Mouse (Mus musculus) limb, embryonic 15.5 days (tissue): Measurements from ENCODE around the gene Helz2. TPM values are rescaled to one million over a fixed set of nuclear protein-coding genes. Genes with fewer than 3 reads are reported as not detected.
"Not testable (repeated sequence)": the region's sequence is repeated elsewhere in the genome, so short reads cannot be mapped to it uniquely, and the experiment has no call there.

Source experiments
- ATAC-seq: fragments of 200-750 bp; cut with Nextera tagmentation; 2 replicates; pipeline ENCODE4 v1.8.0; 2017; ENCODE audit warnings: low read depth, moderate TSS enrichment; ENCODE audit not compliant: insufficient number of reproducible peaks, low FRiP score, low TSS enrichment
- H3K27ac ChIP-seq: fragments of 300-500 bp; sonication (generic); 2 replicates; pipeline ENCODE4 v1.5.1; 2015; ENCODE audit warnings: moderate library complexity, mild to moderate bottlenecking, inconsistent platforms
- H3K27me3 ChIP-seq: fragments of 300-500 bp; sonication (generic); 2 replicates; pipeline ENCODE4 v1.6.1; 2015; ENCODE audit warnings: inconsistent platforms
- H3K36me3 ChIP-seq: fragments of 300-500 bp; sonication (generic); 2 replicates; pipeline ENCODE4 v1.6.1; 2015; ENCODE audit warnings: inconsistent platforms
- H3K4me1 ChIP-seq: fragments of 300-500 bp; sonication (generic); 2 replicates; pipeline ENCODE4 v1.6.1; 2015; ENCODE audit warnings: inconsistent platforms
- H3K4me2 ChIP-seq: fragments of 300-500 bp; sonication (generic); 2 replicates; pipeline ENCODE4 v1.6.1; 2015; ENCODE audit warnings: mild to moderate bottlenecking, inconsistent platforms
- H3K4me3 ChIP-seq: fragments of 300-500 bp; sonication (generic); 2 replicates; pipeline ENCODE4 v1.5.1; 2015; ENCODE audit warnings: mild to moderate bottlenecking, inconsistent platforms
- H3K9ac ChIP-seq: fragments of 300-500 bp; sonication (generic); 2 replicates; pipeline ENCODE4 v1.6.1; 2015; ENCODE audit warnings: inconsistent platforms
- H3K9me3 ChIP-seq: fragments of 300-500 bp; sonication (generic); 2 replicates; pipeline ENCODE4 v1.6.1; 2016; ENCODE audit warnings: inconsistent platforms
- WGBS: fragments of 180-500 bp; shearing (Covaris S2); methylation state at CpG from one replicate; pipeline ENCODE4 v1.1.7; 2015; 5-methylcytosine and 5-hydroxymethylcytosine counted together
- polyA plus RNA-seq: library from polyadenylated mRNA; unstranded; fragments of >200 nt; fragmentation: Nextera tagmentation; extraction: Ambion mirVana; gene quantifications from 2 replicates; pipeline ENCODE4 v1.2.1, GENCODE M21; 2015

Gene Helz2
- polyA plus RNA-seq, result 1.3 and 1.4 TPM in 2 replicates

- H3K4me2 ChIP-seq, result peak within 1 kb of the TSS; percentile 59
- H3K27ac ChIP-seq, result no peak within 1 kb of the TSS
- peaks cover 6% of the 10 kb centered on the region for H3K36me3 ChIP-seq
- peak within 1 kb of the TSS; percentile 38; the same call in 1 of the 2 replicates for H3K9ac ChIP-seq
- H3K4me3 ChIP-seq, result peak within 1 kb of the TSS; percentile 51
- peaks cover 18% of the 10 kb centered on the region for H3K4me1 ChIP-seq
- no peaks in the 10 kb centered on the region for H3K9me3 ChIP-seq
- 6% methylated on average over 16 of the region's 16 CpGs for WGBS
- no peak for ATAC-seq
- H3K27me3 ChIP-seq, result no peaks in the 10 kb centered on the region
Observed at GRCm38 (mm10) chr2:181241602-181242313, at the start of gene Helz2. Gene Helz2 (minus strand): TSS chr2:181242027.

GRCm38 (mm10) chr2:181290937-181291336 is 49.1 kb upstream of the Helz2 start:
- 61% methylated on average over 1 of the region's 1 CpGs for WGBS

GRCm38 (mm10) chr2:181288691-181289090 is 46.9 kb upstream of the Helz2 start:
- 75% methylated on average over 3 of the region's 3 CpGs for WGBS
- H3K4me3 ChIP-seq, result peak overlapping the region; percentile 58
- no peaks in the 10 kb centered on the region for H3K27me3 ChIP-seq
- peak overlapping the region; percentile 96 for H3K27ac ChIP-seq
- no peaks in the 10 kb centered on the region for H3K9me3 ChIP-seq
- ATAC-seq, result no peak
- peak overlapping the region; percentile 50 for H3K4me2 ChIP-seq
- H3K9ac ChIP-seq, result 0 out of 2 replicates have a peak overlapping the region, but pooled peaks have one; percentile 31
- H3K36me3 ChIP-seq, result peaks cover 3% of the 10 kb centered on the region
- H3K4me1 ChIP-seq, result peaks cover 13% of the 10 kb centered on the region

More at GRCm38 (mm10) chr2:181290937-181291336, 49.1 kb upstream of the Helz2 start:
- no peak overlapping the region for H3K4me2 ChIP-seq
- no peaks in the 10 kb centered on the region for H3K36me3 ChIP-seq
- no peak for ATAC-seq
- no peak overlapping the region for H3K9ac ChIP-seq
- peaks cover 13% of the 10 kb centered on the region for H3K4me1 ChIP-seq
- no peak overlapping the region for H3K27ac ChIP-seq
- no peaks in the 10 kb centered on the region for H3K9me3 ChIP-seq
- H3K4me3 ChIP-seq, result no peak overlapping the region
- no peaks in the 10 kb centered on the region for H3K27me3 ChIP-seq

DNA sequence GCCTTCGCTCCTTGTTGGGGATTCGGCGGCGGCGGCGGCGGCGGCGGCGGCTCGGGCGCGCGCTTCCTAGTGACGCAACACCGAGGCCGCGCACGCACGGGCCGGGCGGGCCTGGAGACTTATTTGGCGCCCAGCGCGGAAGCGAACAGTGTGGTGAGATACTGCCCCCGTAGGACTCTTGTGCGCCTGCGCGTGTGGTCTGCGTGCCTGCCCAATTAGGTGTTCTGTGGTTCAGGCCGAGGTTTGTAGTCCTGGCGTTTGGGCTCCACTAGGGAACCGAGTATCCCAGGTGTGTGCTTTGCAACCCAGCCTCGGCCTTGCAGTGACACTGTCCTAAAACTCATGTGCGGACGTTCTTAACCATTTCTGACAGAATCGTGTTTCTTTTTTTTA is 46.1 kb upstream of the Helz2 start, which contains the start of gene Gmeb2:
Gene Gmeb2 (minus strand): TSS at position 78 of the 393 bp plus-strand sequence.
- not testable (repeated sequence) for H3K27me3 ChIP-seq, H3K36me3 ChIP-seq, H3K9me3 ChIP-seq
- peak within 1 kb of the TSS; percentile 58 for H3K4me3 ChIP-seq
- peak within 1 kb of the TSS; percentile 85 for H3K9ac ChIP-seq
- peak within 1 kb of the TSS; percentile 96 for H3K27ac ChIP-seq
- H3K4me1 ChIP-seq, result peaks cover 13% of the 10 kb centered on the region
- H3K4me2 ChIP-seq, result peak within 1 kb of the TSS; percentile 52
- WGBS, result 5% methylated on average over 31 of the region's 38 CpGs
- ATAC-seq, result peak; percentile 95

- H3K4me3 ChIP-seq, result peak overlapping the region; percentile 58
- ATAC-seq, result peak; percentile 87
- no peaks in the 10 kb centered on the region for H3K9me3 ChIP-seq
- no peaks in the 10 kb centered on the region for H3K27me3 ChIP-seq
- peak overlapping the region; percentile 96 for H3K27ac ChIP-seq
- peaks cover 13% of the 10 kb centered on the region for H3K4me1 ChIP-seq
- H3K9ac ChIP-seq, result peak overlapping the region; percentile 85
- WGBS, result 1% methylated on average over 18 of the region's 71 CpGs
- peak overlapping the region; percentile 52 for H3K4me2 ChIP-seq
- peaks cover 8% of the 10 kb centered on the region for H3K36me3 ChIP-seq
Observed at GRCm38 (mm10) chr2:181287338-181287957, 45.6 kb upstream of the Helz2 start.

DNA sequence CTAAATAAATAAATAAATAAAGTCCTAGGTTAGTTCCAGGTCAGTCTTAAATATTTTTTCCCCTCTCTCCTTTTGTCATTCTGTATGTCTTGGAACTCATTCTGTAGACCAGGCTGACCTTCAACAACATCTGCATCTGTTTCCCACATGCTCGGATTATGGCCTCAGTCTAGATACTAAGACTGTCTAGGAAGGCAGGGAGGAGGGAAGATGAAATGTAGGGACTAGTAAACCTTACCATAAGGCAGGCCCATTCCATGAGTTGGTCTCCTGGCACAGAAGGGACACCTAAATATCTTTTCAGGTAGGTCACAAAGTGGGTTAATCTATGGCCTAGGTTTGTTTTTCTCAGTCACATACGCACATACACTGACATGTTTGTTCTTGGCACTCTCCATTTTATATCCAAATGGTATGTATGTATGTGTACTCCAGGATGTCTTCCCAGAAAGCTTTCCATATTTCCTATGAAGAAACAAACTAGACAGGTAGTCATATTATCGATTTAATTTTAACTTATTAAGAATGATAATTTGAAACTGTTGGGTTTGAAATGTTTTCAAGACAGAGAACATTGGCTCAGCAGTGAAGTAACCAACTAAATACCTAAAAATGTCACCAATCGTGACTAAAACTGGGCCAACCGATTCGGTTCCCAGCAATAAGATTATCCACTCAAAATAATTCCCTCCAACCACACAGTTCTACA is 45.0 kb upstream of the Helz2 start:
- no peak for ATAC-seq
- WGBS, result 54% methylated on average over 6 of the region's 6 CpGs

GRCm38 (mm10) chr2:181279968-181280367 is 38.1 kb upstream of the Helz2 start:
- Histone ChIP-seq H3K9ac (no peak overlapping the region), H3K27ac (no peak overlapping the region), H3K4me2 (no peak overlapping the region), H3K4me3 (no peak overlapping the region), H3K9me3 (no peaks in the 10 kb centered on the region), H3K4me1 (no peaks in the 10 kb centered on the region), H3K27me3 (no peaks in the 10 kb centered on the region), H3K36me3 (peaks cover 53% of the 10 kb centered on the region)
- ATAC-seq, result no peak
- 68% methylated on average over 1 of the region's 1 CpGs for WGBS

More for the DNA sequence above, 45.0 kb upstream of the Helz2 start:
- H3K4me2 ChIP-seq, result peak overlapping the region; percentile 52
- peaks cover 13% of the 10 kb centered on the region for H3K36me3 ChIP-seq
- no peaks in the 10 kb centered on the region for H3K9me3 ChIP-seq
- H3K9ac ChIP-seq, result peak overlapping the region; percentile 85
- no peaks in the 10 kb centered on the region for H3K27me3 ChIP-seq
- H3K4me1 ChIP-seq, result peaks cover 13% of the 10 kb centered on the region
- peak overlapping the region; percentile 58 for H3K4me3 ChIP-seq
- H3K27ac ChIP-seq, result peak overlapping the region; percentile 96

DNA sequence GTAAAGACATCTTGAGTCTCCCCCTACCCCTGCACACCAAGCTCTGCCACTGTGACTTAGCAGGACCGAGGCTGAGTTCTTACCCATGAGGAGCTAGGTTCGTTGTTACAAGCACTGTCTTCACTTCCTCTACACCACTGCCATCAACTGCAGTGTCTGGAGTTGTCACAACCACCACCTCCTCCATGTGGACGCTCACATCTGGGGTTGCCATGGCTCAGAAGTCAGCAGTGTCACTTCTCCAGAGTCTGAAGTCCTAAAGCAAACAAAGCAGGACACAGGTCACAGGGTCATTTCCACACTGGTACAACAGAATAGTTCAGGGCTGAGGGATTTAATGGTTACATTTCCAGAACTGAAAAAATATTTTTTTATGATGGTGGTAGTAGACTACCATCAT is 36.0 kb upstream of the Helz2 start:
- no peak overlapping the region for H3K4me2 ChIP-seq
- H3K4me3 ChIP-seq, result no peak overlapping the region
- no peaks in the 10 kb centered on the region for H3K4me1 ChIP-seq
- no peak for ATAC-seq
- H3K27me3 ChIP-seq, result no peaks in the 10 kb centered on the region
- WGBS, result 82% methylated on average over 3 of the region's 3 CpGs
- H3K27ac ChIP-seq, result no peak overlapping the region
- H3K36me3 ChIP-seq, result peaks cover 58% of the 10 kb centered on the region
- H3K9ac ChIP-seq, result no peak overlapping the region
- H3K9me3 ChIP-seq, result no peaks in the 10 kb centered on the region

GRCm38 (mm10) chr2:181276766-181277165 is 34.9 kb upstream of the Helz2 start:
- Histone ChIP-seq H3K9ac (no peak overlapping the region), H3K4me3 (no peak overlapping the region), H3K4me2 (no peak overlapping the region), H3K27me3 (no peaks in the 10 kb centered on the region), H3K4me1 (no peaks in the 10 kb centered on the region), H3K9me3 (no peaks in the 10 kb centered on the region), H3K27ac (no peak overlapping the region), H3K36me3 (peaks cover 56% of the 10 kb centered on the region)
- ATAC-seq, result no peak
- WGBS, result 75% methylated on average over 1 of the region's 1 CpGs

DNA sequence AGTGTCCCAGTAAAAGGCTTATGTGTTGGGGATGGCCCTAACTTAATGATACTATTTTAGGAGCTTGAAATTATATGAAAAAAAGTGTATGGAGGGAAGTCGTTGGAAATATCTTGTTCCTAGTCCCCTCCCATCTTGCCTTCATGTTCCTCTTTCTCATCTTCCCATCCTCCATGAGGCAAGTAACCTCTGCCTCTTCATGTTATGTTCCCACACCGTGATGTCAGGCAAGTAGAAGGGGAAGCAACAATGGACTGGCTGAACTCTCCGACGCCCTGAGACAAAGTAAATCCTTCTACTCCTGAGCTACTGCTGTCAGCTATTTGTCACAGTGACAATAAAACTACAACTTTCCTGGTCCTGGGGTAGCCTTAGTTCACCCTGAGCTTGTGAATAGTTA is 32.8 kb upstream of the Helz2 start:
- Histone ChIP-seq H3K4me2 (no peak overlapping the region), H3K36me3 (peaks cover 66% of the 10 kb centered on the region), H3K27ac (no peak overlapping the region), H3K9me3 (no peaks in the 10 kb centered on the region), H3K9ac (no peak overlapping the region), H3K27me3 (no peaks in the 10 kb centered on the region), H3K4me3 (no peak overlapping the region), H3K4me1 (no peaks in the 10 kb centered on the region)
- ATAC-seq, result no peak
- WGBS, result 83% methylated on average over 4 of the region's 4 CpGs

- Histone ChIP-seq H3K4me3 (no peak overlapping the region), H3K36me3 (peaks cover 60% of the 10 kb centered on the region), H3K9me3 (no peaks in the 10 kb centered on the region), H3K27ac (no peak overlapping the region), H3K27me3 (no peaks in the 10 kb centered on the region), H3K4me2 (no peak overlapping the region), H3K4me1 (no peaks in the 10 kb centered on the region), H3K9ac (no peak overlapping the region)
- ATAC-seq, result no peak
- 97% methylated on average over 2 of the region's 2 CpGs for WGBS
Observed at GRCm38 (mm10) chr2:181273829-181274228, 32.0 kb upstream of the Helz2 start.

DNA sequence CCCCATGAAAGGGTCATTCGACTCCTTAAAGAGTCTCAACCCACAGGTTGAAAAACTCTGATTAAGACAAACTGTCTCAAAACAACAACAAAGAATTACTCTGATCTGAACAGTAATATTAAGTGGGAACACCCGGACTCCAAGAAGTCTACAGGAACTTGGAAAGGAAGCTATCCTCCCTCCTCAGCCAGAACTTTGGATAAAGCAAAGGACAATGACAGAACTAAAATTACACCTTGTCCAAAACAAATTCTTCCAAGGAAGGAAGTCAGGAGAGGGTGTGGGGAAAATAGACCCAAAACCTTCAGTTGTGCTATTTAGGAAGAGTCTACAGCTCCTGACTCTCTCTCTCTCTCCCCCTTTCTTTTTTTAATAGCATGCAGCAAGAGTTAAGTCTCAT is 30.3 kb upstream of the Helz2 start:
- no peaks in the 10 kb centered on the region for H3K27me3 ChIP-seq
- peaks cover 52% of the 10 kb centered on the region for H3K36me3 ChIP-seq
- H3K4me1 ChIP-seq, result no peaks in the 10 kb centered on the region
- no peak overlapping the region for H3K4me2 ChIP-seq
- no peak overlapping the region for H3K27ac ChIP-seq
- H3K9ac ChIP-seq, result no peak overlapping the region
- H3K9me3 ChIP-seq, result no peaks in the 10 kb centered on the region
- no peak for ATAC-seq
- no peak overlapping the region for H3K4me3 ChIP-seq
- WGBS, result 94% methylated on average over 2 of the region's 2 CpGs
